Mouse (Mus musculus): Measurements from ENCODE around the gene Slc19a1.

DNA sequence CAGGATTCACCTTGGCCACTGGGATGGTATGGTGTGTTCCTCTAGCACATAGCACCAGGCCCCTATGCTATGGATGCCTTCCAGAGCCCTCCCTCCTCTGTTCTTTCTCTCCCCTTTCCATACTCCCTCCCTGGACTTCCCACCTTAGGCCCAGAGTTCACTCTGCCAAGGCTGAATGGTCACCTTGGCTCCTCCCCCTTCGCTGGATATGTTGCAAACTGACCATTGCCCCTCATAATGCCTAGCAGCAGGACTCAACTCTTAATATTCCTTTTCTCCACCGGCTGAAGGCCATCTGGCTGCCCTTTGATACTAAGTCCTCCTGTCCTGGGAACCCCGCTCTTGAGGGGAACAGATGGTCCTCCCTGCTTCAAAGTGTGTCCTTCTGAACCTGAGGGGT, 5.1 kb upstream of the Slc19a1 start:
- no peak for TF ChIP-seq POLR2A (IDR thresholded peaks at IDR 0.05; ENCODE audit: borderline replicate concordance, insufficient read depth, low read length)
- no peak for TF ChIP-seq CTCF (IDR thresholded peaks at IDR 0.05; ENCODE audit: borderline replicate concordance, insufficient read depth, low read depth, low read length)

Measured in cerebellum, adult 2 months (tissue).